Mouse (Mus musculus) spleen, postnatal 0 days (tissue): ENCODE results near the gene Ankzf1. TPM values are rescaled to one million over a fixed set of nuclear protein-coding genes. Genes with fewer than 3 reads are reported as not detected.

Experiments used
- polyA plus RNA-seq: library from polyadenylated mRNA; unstranded; fragments of >200 nt; fragmentation: Nextera tagmentation; extraction: Ambion mirVana; gene quantifications from 2 replicates; pipeline ENCODE4 v1.2.1, GENCODE M21; 2015

The Ankzf1 gene
- 13.2 and 13.3 TPM in 2 replicates for polyA plus RNA-seq

DNA sequence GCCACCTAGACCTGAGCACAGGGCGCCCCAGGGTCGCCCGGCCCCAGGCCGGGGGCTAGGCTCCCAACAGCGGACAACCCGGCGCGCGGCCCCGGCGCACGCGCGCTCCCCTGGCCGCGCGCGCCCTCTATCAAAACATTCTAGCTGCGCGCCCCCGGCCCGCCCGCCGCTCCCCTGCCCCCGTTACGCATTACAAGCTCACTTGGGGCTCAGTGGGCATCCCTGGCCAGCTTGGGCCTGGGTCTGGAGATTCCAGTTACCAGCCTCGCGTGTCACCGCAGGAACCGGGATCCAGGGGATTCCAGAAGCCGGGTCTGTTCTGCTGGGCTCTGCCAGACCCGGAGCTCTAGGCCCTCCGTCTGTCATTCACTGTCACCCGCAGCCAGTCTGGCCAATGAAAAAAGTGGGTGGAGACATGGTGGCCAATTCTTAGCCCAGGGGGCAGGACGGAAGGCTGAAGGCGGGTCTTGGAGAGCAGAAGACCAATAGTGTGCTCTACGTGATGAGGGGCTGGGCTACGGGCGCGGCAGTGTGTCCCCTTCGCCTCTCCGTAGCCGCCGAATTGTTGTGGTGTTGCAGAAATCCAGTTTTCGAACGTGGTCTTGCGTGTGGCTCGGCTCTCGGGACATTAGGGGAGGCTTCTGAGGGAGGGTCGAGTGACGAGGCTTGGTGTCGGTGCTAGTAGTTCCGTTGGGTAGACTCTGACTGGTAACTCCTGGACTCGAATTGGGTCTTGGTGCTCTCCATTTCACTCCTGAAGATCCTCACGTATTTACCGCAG, at the start of gene Ankzf1, which contains the start of gene Atg9a:
Ankzf1 (plus strand) TSS at position 530 of the 781 bp plus-strand sequence.
Atg9a (minus strand) TSS at position 575 of the 781 bp plus-strand sequence.

DNA sequence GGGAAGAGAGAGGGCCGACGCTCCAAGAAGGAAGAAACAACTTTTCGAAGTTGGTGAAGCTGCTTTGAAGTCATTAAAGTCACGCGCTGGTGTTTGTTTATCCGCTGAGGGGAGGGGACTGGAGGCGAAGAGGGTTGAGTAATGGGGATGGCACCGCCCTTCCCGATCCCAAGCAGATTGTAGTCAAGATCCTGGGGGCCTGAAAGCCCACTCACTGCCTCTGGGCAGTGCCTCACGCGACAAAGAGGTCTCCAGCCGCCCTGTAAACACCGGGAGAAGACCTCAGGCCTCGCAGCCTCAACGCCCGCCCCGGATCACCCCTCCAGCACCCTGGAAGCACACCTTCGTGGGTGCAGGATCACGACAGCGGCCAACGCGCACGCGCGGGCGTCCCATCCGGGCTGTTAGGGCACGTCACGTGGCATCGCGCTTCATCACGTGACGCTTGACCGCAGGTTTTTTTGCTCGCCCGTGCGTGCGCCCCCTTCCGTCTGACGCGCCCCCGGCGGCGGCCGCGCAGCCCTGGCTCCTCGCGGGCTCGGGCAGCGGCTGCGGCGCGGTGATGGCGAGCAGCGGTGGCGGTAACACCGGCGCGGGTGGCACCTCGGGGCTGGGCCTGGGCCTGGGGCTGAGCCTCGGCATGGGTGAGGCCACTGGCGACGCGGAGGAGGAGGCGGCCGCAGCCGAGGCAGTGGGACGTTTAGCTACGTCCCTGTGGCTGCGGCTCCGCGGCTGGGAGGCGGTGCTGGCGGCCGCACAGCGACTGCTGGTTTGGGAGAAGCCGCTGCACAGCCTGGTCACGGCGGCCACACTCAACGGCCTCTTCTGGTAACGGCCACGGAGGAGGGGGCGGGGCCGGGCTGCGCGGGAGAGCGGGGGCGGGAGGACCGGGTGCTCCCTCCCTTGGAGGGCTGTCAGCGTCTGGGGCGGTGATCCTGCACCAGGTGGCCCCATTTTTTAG, 49.4 kb upstream of the Ankzf1 start, which contains the start of the genes Cnppd1 and Retreg2:
Cnppd1 (minus strand) TSS at position 411 of the 961 bp plus-strand sequence.
Retreg2 (plus strand) TSS at position 478 of the 961 bp plus-strand sequence.

DNA sequence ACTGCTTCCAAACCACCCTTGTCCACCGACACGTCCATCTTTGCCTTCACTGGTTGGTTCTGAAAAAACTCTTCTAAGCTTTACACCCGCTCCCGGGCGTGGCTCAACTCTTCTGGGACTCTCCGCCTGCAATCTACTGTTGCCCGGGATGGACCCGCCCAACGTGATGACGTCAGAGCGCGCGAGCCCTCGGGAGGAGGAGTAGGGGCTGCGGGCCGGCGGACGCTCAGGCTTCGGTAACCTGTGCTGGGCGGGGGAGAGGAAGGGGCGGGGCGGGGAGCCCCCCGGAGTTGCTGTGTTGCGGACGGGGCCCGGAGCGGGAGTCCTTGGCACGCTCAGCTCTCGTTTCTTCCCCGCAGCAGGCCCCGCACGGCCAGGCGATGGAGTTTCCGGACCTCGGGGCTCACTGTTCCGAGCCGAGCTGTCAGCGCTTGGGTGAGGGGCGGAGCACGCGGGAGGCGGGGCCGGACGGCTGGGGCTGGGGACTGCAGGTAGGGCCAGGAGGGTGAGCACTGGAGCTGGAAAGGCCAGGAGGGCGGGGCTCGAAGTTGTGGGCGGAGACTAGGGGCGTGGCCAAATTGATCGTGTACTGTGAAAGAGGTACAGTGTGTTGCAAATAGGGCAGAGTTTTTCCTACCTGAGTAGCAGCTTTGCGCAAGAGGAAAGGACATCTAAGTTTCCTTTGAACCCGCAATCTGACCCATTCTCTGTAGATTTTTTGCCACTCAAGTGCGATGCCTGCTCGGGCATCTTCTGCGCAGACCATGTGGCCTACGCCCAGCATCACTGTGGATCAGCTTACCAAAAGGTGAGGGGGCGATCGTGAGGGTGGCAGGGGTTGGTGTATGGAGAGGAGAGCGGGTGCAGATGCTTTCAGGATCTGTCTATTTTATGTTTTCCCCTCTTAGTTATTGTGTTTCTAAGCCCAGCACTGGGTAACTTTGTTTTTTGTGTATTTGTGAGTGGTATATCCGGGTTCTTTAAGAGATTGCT, 23.2 kb upstream of the Ankzf1 start, which contains the start of gene Zfand2b:
Zfand2b (plus strand) TSS at position 175 of the 993 bp plus-strand sequence.

DNA sequence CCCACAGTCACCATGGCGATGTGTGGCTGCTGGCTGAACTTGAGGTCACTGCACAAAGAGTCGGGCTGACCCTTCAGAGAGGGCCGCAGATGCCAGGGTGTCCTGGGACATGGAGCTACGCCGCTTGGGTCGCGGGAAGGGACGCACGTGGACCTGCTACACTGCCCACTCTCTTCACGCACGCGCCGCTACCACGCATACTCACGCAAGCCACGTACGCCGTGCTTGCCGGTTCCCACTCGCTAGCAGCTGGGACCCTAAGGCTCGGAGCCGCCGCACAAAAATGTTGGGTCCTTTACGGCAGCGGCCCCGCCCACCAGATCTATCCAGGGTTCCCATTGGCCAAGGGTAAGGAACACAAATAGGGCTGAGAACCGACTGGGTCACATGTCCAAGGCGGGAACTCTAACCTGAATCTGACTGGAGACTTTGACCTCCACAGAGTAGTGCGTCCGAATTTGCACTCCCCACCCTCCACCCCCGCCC, 11.8 kb upstream of the Ankzf1 start, which contains the start of gene Abcb6:
Abcb6 (minus strand) TSS at position 288 of the 486 bp plus-strand sequence.

DNA sequence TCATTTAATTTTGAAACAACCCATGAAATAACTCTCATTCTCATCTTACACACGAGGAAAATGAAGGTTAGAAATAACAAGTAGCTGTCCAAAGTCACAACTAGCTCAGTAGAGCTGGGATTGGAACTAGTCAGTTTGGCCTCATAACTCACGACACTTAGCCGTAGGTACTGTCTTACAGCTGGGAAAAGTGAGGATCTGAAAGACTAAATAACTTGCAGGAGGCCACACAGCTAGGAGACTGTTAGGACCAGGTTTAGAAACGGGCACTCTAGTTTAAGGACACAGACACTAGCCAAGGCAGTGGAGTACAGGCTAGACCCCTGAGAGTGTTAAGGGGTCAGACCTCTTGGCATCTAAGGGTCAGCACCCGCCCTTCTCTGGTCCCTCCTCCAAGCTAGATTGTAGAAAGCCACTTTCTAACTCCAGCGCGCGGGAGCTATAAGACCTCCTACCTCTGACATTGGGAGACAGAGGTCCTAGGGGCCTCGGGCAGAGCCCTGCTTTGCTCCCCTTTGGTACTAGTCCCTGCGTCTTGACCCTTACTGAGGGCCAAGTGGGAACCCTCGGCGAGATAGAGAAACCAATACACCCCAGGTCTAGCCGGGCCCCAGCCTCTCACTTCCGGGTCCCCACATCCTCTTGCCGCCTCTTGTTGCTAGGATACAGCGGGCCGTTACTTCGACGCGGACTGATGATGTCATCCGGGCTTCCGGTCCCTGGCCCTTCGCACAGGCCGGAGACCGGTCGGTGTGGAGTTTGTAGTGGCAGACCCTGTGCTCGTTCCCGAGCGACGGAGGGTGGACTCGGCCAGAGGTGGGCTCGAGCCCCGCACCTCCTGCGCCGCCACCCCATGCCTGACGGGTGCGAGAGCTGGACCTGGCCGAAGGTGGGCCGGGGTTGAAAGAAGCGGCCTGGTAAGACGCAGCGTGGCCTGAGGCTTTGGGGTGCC, 18.5 kb downstream of the Ankzf1 start, which contains the start of the genes Glb1l and Stk16:
Glb1l (minus strand) TSS at position 678 of the 952 bp plus-strand sequence.
Stk16 (plus strand) TSS at position 703 of the 952 bp plus-strand sequence.

DNA sequence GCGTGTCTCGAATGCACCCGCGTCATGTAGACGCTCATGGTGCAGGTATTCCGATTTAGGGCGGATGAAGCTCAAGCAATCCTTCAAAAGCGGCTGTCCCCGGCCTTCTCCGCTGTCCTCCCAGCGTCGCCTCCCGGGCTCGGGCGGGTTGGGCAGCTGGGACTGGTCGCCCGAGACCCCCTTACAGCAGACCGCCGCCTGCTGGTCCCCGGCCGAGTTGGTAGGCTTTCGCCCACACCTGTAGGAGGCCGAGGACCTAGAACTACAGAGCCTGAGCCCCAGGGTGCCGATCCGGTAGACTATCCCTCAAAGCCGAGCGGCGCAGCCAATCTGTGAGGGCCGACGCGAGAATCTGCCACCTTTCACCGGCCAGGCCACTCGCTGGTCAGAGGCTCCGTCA, 27.6 kb downstream of the Ankzf1 start, which contains the start of gene Tuba4a:
Tuba4a (minus strand) TSS at position 335 of the 400 bp plus-strand sequence.

DNA sequence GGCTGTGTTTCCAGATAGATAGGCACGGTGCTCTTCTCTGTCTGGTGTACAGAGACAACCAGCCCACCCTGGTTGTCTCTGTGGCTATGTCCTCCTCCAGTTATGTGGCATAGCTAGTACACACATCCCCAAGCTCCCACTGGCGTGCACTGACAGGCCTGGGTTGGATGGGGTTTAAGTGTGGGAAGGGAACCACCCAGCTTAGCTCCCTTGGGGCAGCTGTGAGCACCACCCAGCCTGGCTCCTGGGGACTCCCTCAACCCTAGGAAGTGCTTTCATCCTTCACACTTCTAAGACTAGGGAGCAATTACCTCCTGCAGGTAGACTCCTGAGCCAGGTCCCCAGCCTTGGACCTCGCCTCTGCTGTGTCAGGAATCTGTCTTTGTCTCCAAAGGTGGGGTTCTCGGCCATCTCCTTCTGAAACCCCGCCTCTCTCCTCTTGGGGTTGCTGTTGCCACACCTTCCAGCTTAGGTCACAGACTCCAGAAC, 39.8 kb downstream of the Ankzf1 start, which contains the start of gene A630095N17Rik:
A630095N17Rik (minus strand) TSS at position 439 of the 489 bp plus-strand sequence.

DNA sequence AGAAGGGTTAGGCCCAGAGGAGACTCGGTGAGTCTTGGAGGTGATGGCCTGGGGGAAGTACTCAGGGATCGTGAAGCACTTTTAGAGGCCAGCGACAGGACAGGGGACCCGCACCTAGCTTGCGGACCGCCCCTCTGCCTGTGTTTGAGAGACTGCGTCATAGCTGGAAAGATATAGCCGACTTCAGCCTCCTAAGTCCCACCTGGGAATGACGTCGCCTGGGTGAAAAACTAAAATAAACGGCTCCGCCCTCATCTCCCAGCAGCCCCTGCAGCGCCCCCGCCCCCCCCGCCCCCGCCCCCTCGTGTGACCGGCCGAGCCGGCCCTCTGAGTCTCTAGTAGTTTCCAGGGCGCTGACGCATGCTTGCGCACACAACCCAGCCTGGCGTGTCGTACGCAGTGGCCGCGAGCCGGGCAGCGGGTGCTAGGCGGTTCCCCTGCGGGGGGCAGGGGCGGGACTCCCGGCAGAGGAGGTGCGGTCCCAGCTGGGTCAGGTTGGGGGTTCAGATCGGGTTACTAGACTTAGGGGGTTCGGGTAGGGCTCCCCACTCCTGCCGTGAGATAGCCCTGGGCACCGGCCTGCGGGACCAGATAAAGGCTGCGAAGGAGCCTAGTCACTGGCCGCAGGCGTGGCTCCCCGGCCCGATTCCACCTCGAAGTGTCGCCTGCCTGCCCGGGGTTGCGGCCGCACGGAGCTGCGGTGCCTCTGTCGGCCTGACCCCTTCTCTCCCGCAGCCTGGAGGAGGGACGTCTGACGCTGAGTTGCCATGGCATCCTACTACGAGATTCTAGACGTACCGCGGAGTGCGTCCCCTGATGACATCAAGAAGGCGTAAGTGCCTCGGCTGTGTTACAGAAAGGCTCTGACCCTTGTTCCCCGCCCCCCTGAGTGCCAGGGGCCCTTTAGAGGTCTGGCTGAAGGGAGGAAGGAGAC, 44.4 kb downstream of the Ankzf1 start, which contains the start of gene Dnajb2:
Dnajb2 (plus strand) TSS at position 290 of the 934 bp plus-strand sequence.

Other genes with a start within 250 kb of the Ankzf1 start
- gene Ihh, start 240.5 kb upstream of the Ankzf1 start, polyA plus RNA-seq, result 1.7 and 2.4 TPM in 2 replicates
- gene Nhej1, start 67.0 kb upstream of the Ankzf1 start, polyA plus RNA-seq, result 7.1 and 7.9 TPM in 2 replicates
- 0.94 and 1.3 TPM in 2 replicates for gene Slc23a3, start 58.3 kb upstream of the Ankzf1 start, polyA plus RNA-seq
- 67.5 and 72.4 TPM in 2 replicates for gene Cnppd1, start 49.4 kb upstream of the Ankzf1 start, polyA plus RNA-seq
- gene Retreg2, start 49.4 kb upstream of the Ankzf1 start, polyA plus RNA-seq, result 59.5 and 62.7 TPM in 2 replicates
- gene Zfand2b, start 23.5 kb upstream of the Ankzf1 start, polyA plus RNA-seq, result 44.8 and 52.0 TPM in 2 replicates
- gene Abcb6, start 11.8 kb upstream of the Ankzf1 start, polyA plus RNA-seq, result 48.6 and 54.9 TPM in 2 replicates
- 25.2 and 26.9 TPM in 2 replicates for gene Atg9a, start within 50 bp of the Ankzf1 start, polyA plus RNA-seq
- 6.6 and 10.7 TPM in 2 replicates for gene Glb1l, start 18.7 kb downstream of the Ankzf1 start, polyA plus RNA-seq
- gene Stk16, start 18.7 kb downstream of the Ankzf1 start, polyA plus RNA-seq, result 72.1 and 75.1 TPM in 2 replicates
- gene Tuba4a, start 27.7 kb downstream of the Ankzf1 start, polyA plus RNA-seq, result 363 and 392 TPM in 2 replicates
- not detected in 2 replicates for gene A630095N17Rik, start 40.0 kb downstream of the Ankzf1 start, polyA plus RNA-seq
- 37.0 and 38.2 TPM in 2 replicates for gene Dnajb2, start 44.3 kb downstream of the Ankzf1 start, polyA plus RNA-seq
- gene Ptprn, start 72.4 kb downstream of the Ankzf1 start, polyA plus RNA-seq, result 0.05 and 0.12 TPM in 2 replicates
- gene Resp18, start 86.3 kb downstream of the Ankzf1 start, polyA plus RNA-seq, result not detected in 2 replicates
- 46.6 and 54.4 TPM in 2 replicates for gene Dnpep, start 125.8 kb downstream of the Ankzf1 start, polyA plus RNA-seq
- 18.8 and 21.8 TPM in 2 replicates for gene Des, start 168.2 kb downstream of the Ankzf1 start, polyA plus RNA-seq
- gene Speg, start 183.1 kb downstream of the Ankzf1 start, polyA plus RNA-seq, result 6.9 and 7.2 TPM in 2 replicates
- 31.2 and 35.9 TPM in 2 replicates for gene Gmppa, start 243.8 kb downstream of the Ankzf1 start, polyA plus RNA-seq